Mouse (Mus musculus) embryonic facial prominence, embryonic 10.5 days (tissue): ENCODE measurements around the gene Sgcd. TPM values are rescaled to one million over a fixed set of nuclear protein-coding genes. Genes with fewer than 3 reads are reported as not detected.

Experiments used
- DNase-seq: peaks from one replicate; pipeline ENCODE4 v3.0.0-alpha.2; 2017; ENCODE audit warnings: low spot score
- H3K27ac ChIP-seq: fragments of 300-500 bp; sonication (generic); replicated peaks from 2 replicates; pipeline ENCODE4 v1.5.1; 2016; ENCODE audit warnings: mild to moderate bottlenecking
- H3K27me3 ChIP-seq: fragments of 300-500 bp; sonication (generic); replicated peaks from 2 replicates; pipeline ENCODE4 v1.6.1; 2016; ENCODE audit warnings: low read depth, mild to moderate bottlenecking; ENCODE audit not compliant: poor library complexity, severe bottlenecking
- H3K36me3 ChIP-seq: fragments of 300-500 bp; sonication (generic); replicated peaks from 2 replicates; pipeline ENCODE4 v1.6.1; 2016; ENCODE audit warnings: mild to moderate bottlenecking, moderate library complexity
- H3K4me1 ChIP-seq: fragments of 300-500 bp; sonication (generic); 2 replicates; pipeline ENCODE4 v1.6.1; 2016
- H3K4me3 ChIP-seq: fragments of 300-500 bp; sonication (generic); 2 replicates; pipeline ENCODE4 v1.5.1; 2016; ENCODE audit warnings: mild to moderate bottlenecking, moderate library complexity
- H3K9me3 ChIP-seq: fragments of 300-500 bp; sonication (generic); 2 replicates; pipeline ENCODE4 v1.6.1; 2016; ENCODE audit warnings: mild to moderate bottlenecking
- WGBS: fragments of 180-500 bp; shearing (Covaris S2); methylation state at CpG from one replicate; pipeline ENCODE4 v1.1.7; 2016; 5-methylcytosine and 5-hydroxymethylcytosine counted together
- polyA plus RNA-seq: library from polyadenylated mRNA; unstranded; fragments of >200 nt; fragmentation: Nextera tagmentation; extraction: Ambion mirVana; gene quantifications from 2 replicates; pipeline ENCODE4 v1.2.1, GENCODE M21; 2016

The Sgcd gene
- polyA plus RNA-seq, 1 experiment from 2014 or later, result 5.8 TPM

DNA sequence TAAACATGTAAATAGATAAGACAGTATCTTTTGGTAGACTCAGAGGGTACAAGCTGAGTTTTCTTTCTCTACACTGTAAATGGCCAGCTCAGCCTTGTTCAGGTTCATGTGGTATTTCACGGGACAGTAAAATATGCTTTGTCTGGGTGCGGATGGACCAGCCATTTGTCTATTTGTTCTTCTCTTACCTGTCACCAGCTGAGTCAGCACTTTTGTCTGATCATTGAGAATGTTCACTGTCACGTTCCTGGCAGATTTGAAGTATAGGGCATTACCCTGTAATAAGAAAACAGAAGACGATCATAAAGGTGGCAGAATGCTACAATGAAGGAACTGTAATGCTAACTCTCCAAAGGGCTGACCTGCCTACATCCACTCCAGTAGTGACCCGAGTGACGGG, 856.4 kb downstream of the Sgcd start:
- Histone ChIP-seq H3K4me1 (0 out of 2 replicates have a peak, but pooled peaks cover 5% of the 10 kb centered on the region), H3K36me3 (no peaks in the 10 kb centered on the region), H3K27me3 (no peaks in the 10 kb centered on the region), H3K9me3 (no peaks in the 10 kb centered on the region), H3K27ac (no peak overlapping the region), H3K4me3 (no peak overlapping the region)
- 95% methylated on average over 6 of the region's 6 CpGs for WGBS
- no peak for DNase-seq

DNA sequence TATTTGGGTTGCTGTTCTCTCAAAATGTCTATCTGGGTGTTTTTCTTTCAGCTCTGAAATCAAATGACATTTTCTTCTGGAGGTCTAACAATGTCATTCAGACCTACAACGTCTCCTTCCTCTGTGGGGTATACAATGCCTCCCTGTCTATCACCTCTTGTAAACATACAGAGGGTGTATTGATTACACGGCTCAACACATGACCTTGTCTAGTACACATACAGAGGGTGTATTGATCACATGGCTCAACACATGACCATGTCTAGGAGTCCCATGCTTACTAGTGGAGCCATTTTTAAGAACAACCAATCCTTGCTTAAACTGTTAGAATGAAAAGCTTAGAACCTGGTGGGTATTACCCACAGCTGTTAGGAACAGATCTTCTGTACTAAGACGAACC, 858.3 kb downstream of the Sgcd start:
- 73% methylated on average over 3 of the region's 3 CpGs for WGBS

DNA sequence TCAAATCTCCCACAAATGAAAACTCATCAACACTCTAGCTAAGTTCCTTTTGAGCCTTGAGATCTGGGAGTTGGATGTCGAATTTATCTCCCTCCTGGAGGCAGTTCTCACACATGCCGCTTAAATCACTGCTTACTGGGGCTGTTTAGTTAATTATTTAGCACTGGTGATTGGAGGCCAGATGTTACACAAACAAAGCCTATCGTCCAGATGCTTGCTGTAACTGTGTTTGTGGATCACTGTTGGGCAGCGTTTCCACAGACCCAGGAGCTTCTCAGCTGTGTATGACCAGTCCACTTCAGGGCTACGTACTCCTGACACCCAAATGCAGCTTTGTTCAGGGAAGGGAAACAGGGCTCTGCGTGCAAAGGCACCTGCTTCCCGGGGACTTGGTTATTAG, 858.8 kb downstream of the Sgcd start:
- no peaks in the 10 kb centered on the region for H3K9me3 ChIP-seq
- DNase-seq, result no peak
- H3K4me3 ChIP-seq, result no peak overlapping the region
- H3K27ac ChIP-seq, result no peak overlapping the region
- H3K27me3 ChIP-seq, result no peaks in the 10 kb centered on the region
- 0 out of 2 replicates have a peak, but pooled peaks cover 5% of the 10 kb centered on the region for H3K4me1 ChIP-seq
- WGBS, result 62% methylated on average over 7 of the region's 7 CpGs
- no peaks in the 10 kb centered on the region for H3K36me3 ChIP-seq

More for the DNA sequence above, 858.3 kb downstream of the Sgcd start:
- DNase-seq, result no peak
- Histone ChIP-seq H3K27ac (no peak overlapping the region), H3K36me3 (no peaks in the 10 kb centered on the region), H3K9me3 (no peaks in the 10 kb centered on the region), H3K4me3 (no peak overlapping the region), H3K27me3 (no peaks in the 10 kb centered on the region), H3K4me1 (0 out of 2 replicates have a peak, but pooled peaks cover 5% of the 10 kb centered on the region)

DNA sequence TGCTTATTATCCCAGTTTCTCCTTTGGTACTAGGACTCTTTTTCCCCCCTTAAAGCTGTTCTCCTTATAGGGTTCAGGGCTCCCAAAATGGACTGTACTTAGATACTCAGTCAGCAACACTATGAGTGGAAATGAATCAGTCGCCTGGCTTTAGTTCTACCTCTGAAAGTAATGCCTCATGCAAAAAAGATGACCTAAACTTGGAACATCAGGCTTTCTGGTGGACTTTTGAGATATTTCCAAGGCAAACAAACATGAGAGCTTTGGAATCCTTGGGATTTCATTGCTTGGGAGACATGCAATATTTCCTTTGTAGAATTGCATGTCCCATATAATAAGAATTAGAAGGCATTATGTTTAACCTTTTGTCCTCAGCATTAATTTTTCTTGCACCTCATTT, 859.6 kb downstream of the Sgcd start:
- no peak for DNase-seq
- Histone ChIP-seq H3K9me3 (no peaks in the 10 kb centered on the region), H3K27ac (no peak overlapping the region), H3K36me3 (no peaks in the 10 kb centered on the region), H3K4me3 (no peak overlapping the region), H3K4me1 (0 out of 2 replicates have a peak, but pooled peaks cover 5% of the 10 kb centered on the region), H3K27me3 (no peaks in the 10 kb centered on the region)
- WGBS, result 81% methylated on average over 1 of the region's 1 CpGs

DNA sequence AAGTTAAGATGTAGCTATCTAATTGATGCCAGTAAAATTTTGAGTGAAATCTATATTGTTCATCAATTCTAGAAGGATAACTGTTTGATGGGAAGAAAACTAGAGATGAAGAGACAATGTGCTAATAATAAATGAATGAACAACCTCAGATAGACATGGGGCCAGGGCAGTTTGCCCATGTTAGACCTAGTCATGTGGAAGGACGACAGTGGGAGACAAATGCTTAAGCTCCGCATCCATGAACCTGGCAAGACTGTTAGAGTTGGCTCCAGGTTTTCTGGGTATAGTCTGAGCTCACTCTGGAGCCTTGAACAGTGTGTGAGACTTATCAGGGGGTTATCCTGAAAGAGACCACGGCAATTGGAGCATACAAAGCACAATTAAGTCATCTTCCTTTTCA, 860.4 kb downstream of the Sgcd start:
- no peak overlapping the region for H3K27ac ChIP-seq
- H3K4me1 ChIP-seq, result 0 out of 2 replicates have a peak, but pooled peaks cover 5% of the 10 kb centered on the region
- no peaks in the 10 kb centered on the region for H3K27me3 ChIP-seq
- no peaks in the 10 kb centered on the region for H3K36me3 ChIP-seq
- H3K9me3 ChIP-seq, result no peaks in the 10 kb centered on the region
- WGBS, result 89% methylated on average over 3 of the region's 3 CpGs
- DNase-seq, result no peak
- no peak overlapping the region for H3K4me3 ChIP-seq

DNA sequence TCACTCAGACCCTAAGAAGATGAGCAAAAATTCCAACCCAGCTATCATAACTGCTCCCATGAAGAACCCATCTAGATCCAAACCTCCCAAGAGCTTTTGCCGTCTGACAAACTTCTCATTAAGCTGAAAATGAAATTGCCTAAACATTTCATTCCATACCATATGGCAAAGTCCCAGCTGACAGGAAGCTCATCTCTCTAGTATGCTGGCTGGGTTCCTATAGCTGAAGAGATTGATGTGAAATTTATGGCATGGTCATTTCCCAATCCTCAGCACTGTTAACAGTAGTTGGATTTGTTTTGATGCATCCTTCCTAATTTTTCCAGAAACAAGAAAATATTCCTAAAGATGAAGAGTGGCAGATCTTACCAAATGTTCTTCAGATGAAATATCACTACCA, 867.9 kb downstream of the Sgcd start:
- H3K36me3 ChIP-seq, result no peaks in the 10 kb centered on the region
- DNase-seq, result no peak
- H3K4me3 ChIP-seq, result no peak overlapping the region
- WGBS, result 86% methylated on average over 1 of the region's 1 CpGs
- no peaks in the 10 kb centered on the region for H3K9me3 ChIP-seq
- no peak overlapping the region for H3K27ac ChIP-seq
- no peaks in the 10 kb centered on the region for H3K27me3 ChIP-seq
- H3K4me1 ChIP-seq, result peaks cover 14% of the 10 kb centered on the region

DNA sequence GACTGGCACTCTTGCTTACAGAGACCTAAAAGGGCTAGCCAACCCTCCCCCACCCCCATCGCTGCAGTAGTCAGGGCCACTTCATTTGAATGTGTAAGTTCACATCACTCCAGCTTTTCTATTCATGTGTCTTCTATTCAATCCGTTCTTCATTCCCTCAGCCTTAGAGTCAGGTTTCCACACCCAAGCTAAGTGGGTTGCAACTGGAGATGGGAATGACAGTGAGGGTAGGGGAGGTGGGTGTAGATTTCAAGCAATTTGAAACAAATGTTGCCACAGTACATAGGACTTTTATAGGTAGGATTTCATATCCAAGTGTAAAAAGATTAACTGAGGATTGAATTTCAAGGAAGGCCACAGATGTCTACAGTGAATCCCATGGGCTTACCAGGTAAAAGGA, 870.9 kb downstream of the Sgcd start:
- WGBS, result 20% methylated on average over 2 of the region's 2 CpGs
- peak; percentile 18 for DNase-seq
- Histone ChIP-seq H3K27ac (no peak overlapping the region), H3K9me3 (no peaks in the 10 kb centered on the region), H3K4me1 (peaks cover 22% of the 10 kb centered on the region), H3K36me3 (no peaks in the 10 kb centered on the region), H3K4me3 (no peak overlapping the region), H3K27me3 (no peaks in the 10 kb centered on the region)

DNA sequence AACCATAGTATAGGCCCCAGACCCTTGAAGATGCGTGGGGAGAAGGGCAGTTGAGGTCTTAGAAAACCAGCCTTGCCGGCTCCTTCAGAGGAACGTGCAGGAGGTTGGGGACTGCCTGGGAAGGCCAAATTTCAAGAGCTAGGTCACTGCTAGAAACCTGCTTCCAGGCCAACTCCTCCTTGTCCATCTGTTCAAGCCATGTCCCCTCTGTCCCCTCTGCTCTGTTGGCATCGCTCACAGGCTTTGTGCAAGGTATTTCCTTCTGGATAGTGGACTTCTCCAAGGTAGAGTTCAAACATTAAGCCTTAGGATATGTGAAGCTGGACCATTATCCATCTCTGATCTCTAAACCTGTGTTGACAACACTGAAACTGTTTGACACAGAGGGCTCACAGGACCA, 874.4 kb downstream of the Sgcd start:
- Histone ChIP-seq H3K27ac (no peak overlapping the region), H3K4me1 (peaks cover 30% of the 10 kb centered on the region), H3K36me3 (no peaks in the 10 kb centered on the region), H3K4me3 (no peak overlapping the region), H3K9me3 (no peaks in the 10 kb centered on the region), H3K27me3 (no peaks in the 10 kb centered on the region)
- 89% methylated on average over 4 of the region's 4 CpGs for WGBS
- no peak for DNase-seq

DNA sequence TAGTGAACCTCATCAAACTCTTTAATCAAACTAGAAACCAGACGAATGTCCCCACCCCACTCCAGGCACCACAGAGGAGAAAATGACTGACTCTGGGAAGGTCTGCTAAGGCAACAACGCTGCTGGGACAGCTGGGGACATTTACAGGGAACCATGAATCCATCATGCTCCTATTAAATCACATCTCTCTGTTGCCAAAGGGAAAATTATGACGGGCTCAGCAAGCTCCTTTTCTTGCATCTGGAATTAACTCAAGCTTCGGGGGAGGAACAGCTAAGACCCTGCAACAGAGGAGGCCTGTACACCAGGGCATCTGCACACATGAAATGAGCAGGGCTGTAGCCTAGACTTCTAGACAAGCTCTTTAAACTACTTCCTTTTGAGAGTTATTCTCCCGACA, 875.7 kb downstream of the Sgcd start:
- Histone ChIP-seq H3K36me3 (no peaks in the 10 kb centered on the region), H3K9me3 (no peaks in the 10 kb centered on the region), H3K27ac (peak overlapping the region; percentile 61), H3K4me3 (no peak overlapping the region), H3K4me1 (peaks cover 26% of the 10 kb centered on the region), H3K27me3 (no peaks in the 10 kb centered on the region)
- 62% methylated on average over 5 of the region's 5 CpGs for WGBS
- DNase-seq, result peak; percentile 21

DNA sequence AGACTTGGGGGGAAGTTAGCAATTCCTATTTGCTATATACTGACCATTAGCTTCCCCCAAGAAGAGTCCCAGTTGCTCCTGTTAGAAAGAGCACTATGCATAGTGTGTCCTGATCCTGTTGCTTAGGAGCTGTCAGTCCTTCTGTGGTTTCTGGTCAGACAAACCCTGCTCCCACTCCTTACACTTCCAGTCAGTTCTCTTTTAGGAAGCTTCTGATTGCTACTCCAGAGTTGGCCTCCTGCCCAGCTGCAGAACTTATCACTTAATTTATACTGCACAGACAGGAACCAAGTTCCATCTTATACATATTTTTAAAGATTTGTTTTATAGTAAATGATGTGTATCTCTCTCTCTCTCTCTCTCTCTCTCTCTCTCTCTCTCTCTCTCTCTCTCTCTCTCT, 878.5 kb downstream of the Sgcd start:
- Histone ChIP-seq H3K4me1 (peaks cover 16% of the 10 kb centered on the region), H3K4me3 (no peak overlapping the region), H3K27ac (no peak overlapping the region), H3K9me3 (no peaks in the 10 kb centered on the region), H3K36me3 (no peaks in the 10 kb centered on the region), H3K27me3 (no peaks in the 10 kb centered on the region)
- DNase-seq, result no peak

DNA sequence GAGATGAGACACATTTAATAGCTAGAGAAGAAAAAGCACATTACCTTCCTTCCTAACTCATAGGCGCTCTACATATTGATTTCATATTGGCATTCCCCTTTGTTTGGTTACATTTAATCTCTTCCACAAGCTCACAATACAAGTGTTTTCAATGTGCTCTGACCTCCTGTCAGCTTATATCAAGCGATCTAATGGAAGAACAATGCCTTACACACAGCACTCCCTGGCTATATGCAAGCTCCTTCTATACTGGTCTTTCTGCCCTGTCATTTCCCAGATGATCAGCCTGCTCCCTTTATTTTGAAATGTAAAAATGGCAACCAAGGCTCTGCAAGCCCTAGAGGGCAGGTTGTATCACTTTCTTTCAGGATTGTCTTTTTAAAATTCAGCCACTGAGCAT, 881.1 kb downstream of the Sgcd start:
- H3K4me3 ChIP-seq, result no peak overlapping the region
- H3K36me3 ChIP-seq, result no peaks in the 10 kb centered on the region
- no peak for DNase-seq
- 70% methylated on average over 2 of the region's 2 CpGs for WGBS
- H3K9me3 ChIP-seq, result no peaks in the 10 kb centered on the region
- H3K4me1 ChIP-seq, result peaks cover 6% of the 10 kb centered on the region
- H3K27me3 ChIP-seq, result no peaks in the 10 kb centered on the region
- no peak overlapping the region for H3K27ac ChIP-seq

DNA sequence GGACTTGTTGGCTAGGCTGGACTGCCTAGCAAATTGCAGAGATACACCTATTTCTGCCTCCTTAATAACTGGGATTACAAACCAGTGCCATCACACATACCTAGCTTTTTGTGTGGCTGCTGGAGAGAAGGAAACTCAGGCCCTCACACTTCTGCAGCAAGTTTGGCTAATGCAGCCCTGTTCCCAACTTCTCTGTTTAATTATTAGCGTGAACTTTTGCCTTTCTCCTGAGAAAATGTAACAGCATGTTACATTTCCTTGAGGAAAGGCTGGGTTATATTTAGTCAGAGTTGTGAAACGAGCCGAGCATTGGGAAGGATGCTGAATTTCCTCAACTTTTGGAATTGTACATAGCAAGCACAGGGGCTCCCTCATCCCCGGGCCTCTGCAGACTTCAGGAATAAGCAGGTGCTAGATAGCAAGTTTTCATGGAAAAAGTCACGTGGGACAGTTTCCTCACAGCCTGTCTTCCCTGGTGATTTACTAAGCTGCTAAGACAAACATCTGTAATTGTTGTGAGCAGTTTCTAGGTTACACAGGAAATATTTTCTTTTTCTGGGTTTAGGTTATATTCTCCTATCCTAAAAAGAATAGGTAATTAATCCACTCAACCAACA, 895.4 kb downstream of the Sgcd start:
- WGBS, result 80% methylated on average over 5 of the region's 5 CpGs
- no peak for DNase-seq
- H3K27me3 ChIP-seq, result no peaks in the 10 kb centered on the region
- H3K36me3 ChIP-seq, result no peaks in the 10 kb centered on the region
- H3K27ac ChIP-seq, result no peak overlapping the region
- no peaks in the 10 kb centered on the region for H3K4me1 ChIP-seq
- H3K4me3 ChIP-seq, result no peak overlapping the region
- no peaks in the 10 kb centered on the region for H3K9me3 ChIP-seq

DNA sequence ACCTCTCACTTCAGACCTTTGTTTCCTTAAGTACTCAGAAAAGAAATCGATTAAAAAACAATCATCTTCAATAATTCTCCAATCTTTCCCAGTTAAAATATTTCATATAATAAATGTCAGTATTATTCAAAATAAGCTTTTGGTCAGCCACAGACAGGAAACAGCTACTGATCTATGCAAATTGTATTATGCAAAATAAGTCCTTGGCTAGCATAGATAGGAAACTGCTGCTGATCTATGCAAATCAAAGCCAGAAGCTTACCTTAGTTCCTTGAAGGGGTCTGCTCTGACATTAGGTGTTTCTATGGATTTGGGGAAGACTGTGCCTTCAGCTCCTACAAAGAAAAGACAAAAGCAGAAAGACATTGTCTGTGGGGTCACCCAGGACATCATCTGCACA, 906.3 kb downstream of the Sgcd start:
- Histone ChIP-seq H3K4me1 (no peaks in the 10 kb centered on the region), H3K9me3 (no peaks in the 10 kb centered on the region), H3K27ac (no peak overlapping the region), H3K4me3 (no peak overlapping the region), H3K36me3 (no peaks in the 10 kb centered on the region), H3K27me3 (no peaks in the 10 kb centered on the region)
- WGBS, result 86% methylated on average over 1 of the region's 1 CpGs
- no peak for DNase-seq
